Mouse (Mus musculus): ENCODE data around the gene Car5a. TPM values are rescaled to one million over a fixed set of nuclear protein-coding genes. Genes with fewer than 3 reads are reported as not detected.

Car5a gene
- polyA plus RNA-seq, 1 experiment from 2014 or later: 1.1 TPM

GRCm38 (mm10) chr8:121889810-121890785 lies 54.6 kb downstream of the Car5a start:
- peaks cover 100% of the 10 kb centered on the region for H3K36me3 ChIP-seq
- WGBS (ENCODE audit: insufficient replicate concordance): 86% methylated on average over 15 of the region's 15 CpGs
- no peak for DNase-seq
- H3K27me3 ChIP-seq: no peaks in the 10 kb centered on the region
- no peak overlapping the region for H3K4me2 ChIP-seq
- H3K9ac ChIP-seq: no peak overlapping the region
- ATAC-seq (ENCODE audit: low read depth): no peak
- no peak overlapping the region for H3K27ac ChIP-seq
- peaks cover 24% of the 10 kb centered on the region for H3K4me1 ChIP-seq (replicated peaks)
- no peak overlapping the region for H3K4me3 ChIP-seq (replicated peaks)
- no peaks in the 10 kb centered on the region for H3K9me3 ChIP-seq (replicated peaks)

GRCm38 (mm10) chr8:121889317-121889716 lies 55.4 kb downstream of the Car5a start:
- no peak overlapping the region for H3K9ac ChIP-seq

GRCm38 (mm10) chr8:121887547-121887946 lies 57.2 kb downstream of the Car5a start:
- Histone ChIP-seq H3K9me3 (replicated peaks) (no peaks in the 10 kb centered on the region), H3K4me2 (no peak overlapping the region), H3K27me3 (no peaks in the 10 kb centered on the region), H3K27ac (no peak overlapping the region), H3K9ac (no peak overlapping the region), H3K4me3 (replicated peaks) (no peak overlapping the region), H3K36me3 (peaks cover 100% of the 10 kb centered on the region), H3K4me1 (replicated peaks) (peaks cover 11% of the 10 kb centered on the region; the same call in 1 of the 2 replicates)
- WGBS (ENCODE audit: insufficient replicate concordance): 65% methylated on average over 1 of the region's 1 CpGs
- ATAC-seq (ENCODE audit: low read depth): no peak
- DNase-seq: no peak

More at GRCm38 (mm10) chr8:121889317-121889716, 55.4 kb downstream of the Car5a start:
- 85% methylated on average over 1 of the region's 1 CpGs for WGBS (ENCODE audit: insufficient replicate concordance)
- ATAC-seq (ENCODE audit: low read depth): no peak
- peak overlapping the region; percentile 29; the same call in 1 of the 2 replicates for H3K27ac ChIP-seq
- no peak overlapping the region for H3K4me3 ChIP-seq (replicated peaks)
- no peak overlapping the region for H3K4me2 ChIP-seq
- peaks cover 18% of the 10 kb centered on the region for H3K4me1 ChIP-seq (replicated peaks)
- no peaks in the 10 kb centered on the region for H3K9me3 ChIP-seq (replicated peaks)
- DNase-seq: no peak
- peaks cover 100% of the 10 kb centered on the region for H3K36me3 ChIP-seq
- no peaks in the 10 kb centered on the region for H3K27me3 ChIP-seq

- H3K9ac ChIP-seq: no peak overlapping the region
Observed at GRCm38 (mm10) chr8:121885433-121885832, 59.3 kb downstream of the Car5a start.

GRCm38 (mm10) chr8:121885001-121885400 lies 59.7 kb downstream of the Car5a start:
- no peak for DNase-seq
- Histone ChIP-seq H3K4me3 (replicated peaks) (no peak overlapping the region), H3K9me3 (replicated peaks) (no peaks in the 10 kb centered on the region), H3K9ac (no peak overlapping the region), H3K27ac (no peak overlapping the region), H3K36me3 (peaks cover 100% of the 10 kb centered on the region), H3K4me1 (replicated peaks) (peaks cover 13% of the 10 kb centered on the region), H3K4me2 (no peak overlapping the region), H3K27me3 (no peaks in the 10 kb centered on the region)
- no peak for ATAC-seq (ENCODE audit: low read depth)
- 91% methylated on average over 9 of the region's 9 CpGs for WGBS (ENCODE audit: insufficient replicate concordance)

More at GRCm38 (mm10) chr8:121885433-121885832, 59.3 kb downstream of the Car5a start:
- Histone ChIP-seq H3K36me3 (peaks cover 100% of the 10 kb centered on the region), H3K27me3 (no peaks in the 10 kb centered on the region), H3K4me1 (replicated peaks) (peaks cover 10% of the 10 kb centered on the region), H3K4me2 (no peak overlapping the region), H3K27ac (no peak overlapping the region), H3K4me3 (replicated peaks) (no peak overlapping the region), H3K9me3 (replicated peaks) (no peaks in the 10 kb centered on the region)
- 89% methylated on average over 6 of the region's 6 CpGs for WGBS (ENCODE audit: insufficient replicate concordance)
- no peak for ATAC-seq (ENCODE audit: low read depth)
- no peak for DNase-seq

- Histone ChIP-seq H3K4me1 (replicated peaks) (peaks cover 8% of the 10 kb centered on the region), H3K4me3 (replicated peaks) (no peak overlapping the region), H3K9ac (no peak overlapping the region), H3K36me3 (peaks cover 98% of the 10 kb centered on the region), H3K27me3 (no peaks in the 10 kb centered on the region), H3K27ac (no peak overlapping the region), H3K9me3 (replicated peaks) (no peaks in the 10 kb centered on the region), H3K4me2 (no peak overlapping the region)
- no peak for ATAC-seq (ENCODE audit: low read depth)
- 83% methylated on average over 3 of the region's 3 CpGs for WGBS (ENCODE audit: insufficient replicate concordance)
- DNase-seq: no peak
Observed at GRCm38 (mm10) chr8:121884181-121884580, 60.5 kb downstream of the Car5a start.

- no peak overlapping the region for H3K4me2 ChIP-seq
- H3K9ac ChIP-seq: no peak overlapping the region
- H3K27ac ChIP-seq: no peak overlapping the region
- 77% methylated on average over 5 of the region's 5 CpGs for WGBS (ENCODE audit: insufficient replicate concordance)
- peaks cover 75% of the 10 kb centered on the region for H3K36me3 ChIP-seq
- ATAC-seq (ENCODE audit: low read depth): no peak
- H3K4me3 ChIP-seq (replicated peaks): no peak overlapping the region
- H3K4me1 ChIP-seq (replicated peaks): peaks cover 8% of the 10 kb centered on the region
- H3K9me3 ChIP-seq (replicated peaks): no peaks in the 10 kb centered on the region
- H3K27me3 ChIP-seq: no peaks in the 10 kb centered on the region
- DNase-seq: no peak
Observed at GRCm38 (mm10) chr8:121881921-121882320, 62.8 kb downstream of the Car5a start.

- H3K4me1 ChIP-seq (replicated peaks): peaks cover 12% of the 10 kb centered on the region
- peaks cover 64% of the 10 kb centered on the region for H3K36me3 ChIP-seq
- WGBS (ENCODE audit: insufficient replicate concordance): 87% methylated on average over 1 of the region's 1 CpGs
- no peak overlapping the region for H3K9ac ChIP-seq
- ATAC-seq (ENCODE audit: low read depth) (no peak), DNase-seq (no peak)
- no peak overlapping the region for H3K4me3 ChIP-seq (replicated peaks)
- no peak overlapping the region for H3K4me2 ChIP-seq
- H3K27me3 ChIP-seq: no peaks in the 10 kb centered on the region
- H3K9me3 ChIP-seq (replicated peaks): no peaks in the 10 kb centered on the region
- peak overlapping the region; percentile 29; the same call in 1 of the 2 replicates for H3K27ac ChIP-seq
Observed at GRCm38 (mm10) chr8:121880818-121881217, 63.9 kb downstream of the Car5a start.

- peaks cover 53% of the 10 kb centered on the region for H3K36me3 ChIP-seq
- no peaks in the 10 kb centered on the region for H3K9me3 ChIP-seq (replicated peaks)
- 82% methylated on average over 3 of the region's 3 CpGs for WGBS (ENCODE audit: insufficient replicate concordance)
- no peak overlapping the region for H3K4me2 ChIP-seq
- no peaks in the 10 kb centered on the region for H3K27me3 ChIP-seq
- H3K9ac ChIP-seq: no peak overlapping the region
- no peak overlapping the region for H3K4me3 ChIP-seq (replicated peaks)
- peaks cover 23% of the 10 kb centered on the region for H3K4me1 ChIP-seq (replicated peaks)
- DNase-seq (no peak), ATAC-seq (ENCODE audit: low read depth) (peak; percentile 25; the same call in 1 of the 2 replicates)
- H3K27ac ChIP-seq: no peak overlapping the region; the same call in 1 of the 2 replicates
Observed at GRCm38 (mm10) chr8:121879712-121880111, 65.0 kb downstream of the Car5a start.

GRCm38 (mm10) chr8:121877828-121878480 lies 66.8 kb downstream of the Car5a start:
- Histone ChIP-seq H3K27me3 (0 out of 2 replicates have a peak, but pooled peaks cover 3% of the 10 kb centered on the region), H3K9ac (no peak overlapping the region), H3K27ac (no peak overlapping the region), H3K4me1 (replicated peaks) (peaks cover 30% of the 10 kb centered on the region), H3K36me3 (peaks cover 36% of the 10 kb centered on the region), H3K4me2 (no peak overlapping the region), H3K4me3 (replicated peaks) (no peak overlapping the region), H3K9me3 (replicated peaks) (no peaks in the 10 kb centered on the region)
- DNase-seq (no peak), ATAC-seq (ENCODE audit: low read depth) (no peak)
- WGBS (ENCODE audit: insufficient replicate concordance): 81% methylated on average over 7 of the region's 7 CpGs

- H3K27ac ChIP-seq: no peak overlapping the region
- no peak overlapping the region for H3K4me2 ChIP-seq
Observed at GRCm38 (mm10) chr8:121877212-121877611, 67.5 kb downstream of the Car5a start.

More at GRCm38 (mm10) chr8:121877212-121877611, 67.5 kb downstream of the Car5a start:
- no peak overlapping the region for H3K4me3 ChIP-seq (replicated peaks)
- H3K9me3 ChIP-seq (replicated peaks): no peaks in the 10 kb centered on the region
- H3K9ac ChIP-seq: no peak overlapping the region
- peaks cover 32% of the 10 kb centered on the region for H3K4me1 ChIP-seq (replicated peaks)
- H3K36me3 ChIP-seq: peaks cover 28% of the 10 kb centered on the region
- WGBS (ENCODE audit: insufficient replicate concordance): 23% methylated on average over 5 of the region's 5 CpGs
- DNase-seq (no peak), ATAC-seq (ENCODE audit: low read depth) (no peak)
- H3K27me3 ChIP-seq: peaks cover 9% of the 10 kb centered on the region; the same call in 1 of the 2 replicates

Measured in liver, embryonic 13.5 days (tissue).